In the genomic region with DNA sequence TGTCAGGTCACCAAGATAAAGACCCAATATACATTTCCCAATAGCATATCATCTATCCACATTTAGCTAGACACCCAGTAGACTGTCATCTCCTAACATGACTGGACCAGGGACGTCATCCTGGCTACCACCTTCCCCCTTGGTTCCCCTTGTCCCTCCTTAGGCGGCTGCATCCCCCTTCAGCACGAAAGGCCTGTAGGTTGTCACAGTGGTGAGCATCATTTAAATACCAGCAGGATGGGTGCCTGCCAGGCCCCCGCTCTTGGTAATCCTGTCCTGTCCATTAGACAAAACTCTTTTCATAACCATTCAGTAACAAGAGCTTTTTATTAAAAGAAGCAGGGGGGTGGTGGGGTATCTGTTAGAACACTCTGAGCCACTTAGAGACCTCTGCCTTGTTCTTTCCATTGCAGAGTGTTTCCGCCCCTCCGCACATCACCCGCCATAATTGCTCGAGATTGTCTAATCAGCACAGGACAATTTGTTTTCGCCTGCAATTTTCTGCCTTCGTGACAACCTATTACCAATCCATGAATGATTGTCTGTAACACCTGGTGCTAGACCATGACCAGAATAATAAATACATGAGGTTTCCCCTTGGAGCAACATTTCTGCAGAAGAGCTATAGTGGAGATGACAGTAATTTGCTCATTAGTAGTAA, we compare ENCODE assay signal across 13 mouse cellular contexts. TPM values are rescaled to one million over a fixed set of nuclear protein-coding genes. Genes with fewer than 3 reads are reported as not detected.
DNase-seq lines count a peak whose midpoint lies in the region; ATAC-seq lines count a peak whose summit lies in the region.
"Had no signal": no experiment of that assay in that cellular context is flagged by ENCODE, and none has a peak within 500 bp of the region (broad histone marks: within the 10 kb centered on the region; RNA-seq: fewer than 3 reads in every experiment).

No protein-coding gene starts in this region.

- H3K9me3 ChIP-seq in midbrain, embryonic 12.5 days: no peaks in the 10 kb centered on the region

- H3K27ac ChIP-seq in midbrain, embryonic 12.5 days (replicated peaks): peak overlapping the region; percentile 63
- H3K27ac ChIP-seq: limb, embryonic 13.5 days had no signal

- ATAC-seq in midbrain, embryonic 12.5 days (ENCODE audit: low FRiP score, low read depth): peak; percentile 80
- ATAC-seq: intestine, postnatal 0 days had no signal

- peak; percentile 33 for DNase-seq in embryo, embryonic 11 days
- DNase-seq in embryo, embryonic 10.5 days (ENCODE audit: low spot score): no peak
- peak; percentile 34 for DNase-seq in right cerebral cortex, adult 18-20 months
- DNase-seq in right cerebral cortex, postnatal 10 days (ENCODE audit: low spot score in 2 of 2): no peak
- peak; percentile 91 for DNase-seq in retina, postnatal 1 day
- DNase-seq in spleen, adult 12 weeks (ENCODE audit: low spot score): no peak
- DNase-seq in gastrocnemius, postnatal 25 days: no peak
- DNase-seq: adrenal gland, postnatal 36 days; cerebellum, adult 18-20 months; lung, adult 18-20 months had no signal

- peaks cover 29% of the 10 kb centered on the region for H3K4me1 ChIP-seq in midbrain, embryonic 12.5 days
- H3K4me1 ChIP-seq: limb, embryonic 13.5 days had no signal

- no peak overlapping the region for H3K4me2 ChIP-seq in midbrain, embryonic 12.5 days (replicated peaks)
- H3K4me2 ChIP-seq: limb, embryonic 13.5 days had no signal

- 43% methylated on average over 10 of the region's 10 CpGs for WGBS in midbrain, embryonic 12.5 days

- H3K4me3 ChIP-seq in midbrain, embryonic 12.5 days: no peak overlapping the region
- H3K4me3 ChIP-seq: limb, embryonic 13.5 days had no signal

- no peaks in the 10 kb centered on the region for H3K27me3 ChIP-seq in midbrain, embryonic 12.5 days
- H3K27me3 ChIP-seq: limb, embryonic 13.5 days had no signal

- 0 out of 2 replicates have a peak, but pooled peaks cover 5% of the 10 kb centered on the region for H3K36me3 ChIP-seq in midbrain, embryonic 12.5 days

- H3K9ac ChIP-seq in midbrain, embryonic 12.5 days (replicated peaks): no peak overlapping the region
- H3K9ac ChIP-seq: limb, embryonic 13.5 days had no signal

RNA-seq across cellular contexts. Expression of a gene that starts 30.2 kb away (rescaled TPM):
- polyA plus RNA-seq in midbrain, embryonic 12.5 days (2016; fragmentation: Nextera tagmentation; extraction: Ambion mirVana): 64.8 and 72.0 TPM in 2 replicates
- 1 to 10 TPM; 6.9 to 8.1 TPM for total RNA-seq in gastrocnemius, postnatal 25 days (2021)

RNA-seq across cellular contexts. Expression of a gene that starts 40.0 kb away (rescaled TPM):
- 54.9 and 63.7 TPM in 2 replicates for polyA plus RNA-seq in midbrain, embryonic 12.5 days (2016; fragmentation: Nextera tagmentation; extraction: Ambion mirVana)
- total RNA-seq in gastrocnemius, postnatal 25 days (2021): 10 to 100 TPM; 19.9 to 24.3 TPM

Comparison
In these comparisons a context has a peak if more than half of its experiments do, and no peak if none do; other contexts are left out.
1. DNase-seq: peak in embryo, embryonic 11 days (single experiment), right cerebral cortex, adult 18-20 months (single experiment) and retina, postnatal 1 day (single experiment); none in embryo, embryonic 10.5 days (single experiment), right cerebral cortex, postnatal 10 days (0 of 2), spleen, adult 12 weeks (single experiment) and gastrocnemius, postnatal 25 days (single experiment).